Mouse (Mus musculus) small intestine, adult 2 months (tissue): Measurements from ENCODE around the gene Bmp2k. TPM values are rescaled to one million over a fixed set of nuclear protein-coding genes. Genes with fewer than 3 reads are reported as not detected.

ENCODE experiments used
- H3K27ac ChIP-seq: fragments of 200-500 bp; 2 replicates; pipeline ENCODE4 v1.5.1; 2012; ENCODE audit warnings: low read depth, low read length, control low read depth, inconsistent platforms; ENCODE audit not compliant: insufficient read depth
- H3K27me3 ChIP-seq: fragments of 200-500 bp; 2 replicates; pipeline ENCODE4 v1.6.1; 2012; ENCODE audit warnings: mild to moderate bottlenecking, moderate library complexity, low read length, inconsistent platforms; ENCODE audit not compliant: control insufficient read depth, insufficient read depth
- H3K36me3 ChIP-seq: fragments of 200-500 bp; 2 replicates; pipeline ENCODE4 v1.6.1; 2012; ENCODE audit warnings: mild to moderate bottlenecking, low read length, control low read depth, inconsistent platforms; ENCODE audit not compliant: control insufficient read depth, insufficient read depth
- H3K4me1 ChIP-seq: fragments of 200-500 bp; 2 replicates; pipeline ENCODE4 v1.6.1; 2012; ENCODE audit warnings: low read length, inconsistent platforms, mixed read lengths; ENCODE audit not compliant: control insufficient read depth, insufficient read depth, insufficient read length
- H3K4me3 ChIP-seq: fragments of 200-500 bp; 2 replicates; pipeline ENCODE4 v1.5.1; 2012; ENCODE audit warnings: low read depth, mild to moderate bottlenecking, control low read depth, inconsistent platforms, low read length, moderate library complexity
- CTCF ChIP-seq: fragments of 200-500 bp; IDR thresholded peaks from 2 replicates; pipeline ENCODE4 v1.5.1; 2012; ENCODE audit warnings: low read depth, mild to moderate bottlenecking, control low read depth, inconsistent platforms, low read length, moderate library complexity, mixed read lengths; ENCODE audit not compliant: insufficient replicate concordance, insufficient read length; ENCODE audit errors: extremely low read depth
- POLR2A ChIP-seq: fragments of 200-500 bp; IDR thresholded peaks from 2 replicates; pipeline ENCODE4 v1.6.1; 2012; ENCODE audit warnings: low read depth, mild to moderate bottlenecking, control low read depth, inconsistent platforms, low read length, moderate library complexity
- WGBS: fragments of 180-500 bp; shearing (Covaris S2); methylation state at CpG from one replicate; pipeline ENCODE4 v1.1.7; 2018; 5-methylcytosine and 5-hydroxymethylcytosine counted together
- polyA plus RNA-seq: library from polyadenylated mRNA; depleted of rRNA; stranded (reverse); fragments of >200 nt; gene quantifications from 2 replicates; pipeline ENCODE4 v1.2.3, GENCODE M21; 2012

The Bmp2k gene
- polyA plus RNA-seq, 1 experiment = 13.0 TPM

- H3K4me3 ChIP-seq = peak overlapping the region; percentile 89
- WGBS = 1% methylated on average over 75 of the region's 75 CpGs
- H3K27ac ChIP-seq = peak overlapping the region; percentile 77
- H3K4me1 ChIP-seq = peaks cover 27% of the 10 kb centered on the region; the same call in 1 of the 2 replicates
- no peaks in the 10 kb centered on the region for H3K27me3 ChIP-seq
- TF ChIP-seq POLR2A (no peak), CTCF (no peak)
- H3K36me3 ChIP-seq = no peaks in the 10 kb centered on the region
Observed at GRCm38 (mm10) chr5:96997802-96998565, 495 bp downstream of the Bmp2k start.

- 2% methylated on average over 6 of the region's 6 CpGs for WGBS
- H3K27me3 ChIP-seq = no peaks in the 10 kb centered on the region
- no peaks in the 10 kb centered on the region for H3K36me3 ChIP-seq
- H3K4me3 ChIP-seq = peak overlapping the region; percentile 89
- TF ChIP-seq POLR2A (no peak), CTCF (no peak)
- H3K27ac ChIP-seq = peak overlapping the region; percentile 77
- H3K4me1 ChIP-seq = peaks cover 29% of the 10 kb centered on the region; the same call in 1 of the 2 replicates
Observed at GRCm38 (mm10) chr5:96998566-96998907, 1.0 kb downstream of the Bmp2k start.

- H3K4me1 ChIP-seq = peaks cover 34% of the 10 kb centered on the region; the same call in 1 of the 2 replicates
- no peaks in the 10 kb centered on the region for H3K36me3 ChIP-seq
- TF ChIP-seq CTCF = no peak
- no peak for TF ChIP-seq POLR2A
- no peaks in the 10 kb centered on the region for H3K27me3 ChIP-seq
- WGBS = 37% methylated on average over 7 of the region's 7 CpGs
- peak overlapping the region; percentile 17; the same call in 1 of the 2 replicates for H3K27ac ChIP-seq
- H3K4me3 ChIP-seq = peak overlapping the region; percentile 26; the same call in 1 of the 2 replicates
Observed at GRCm38 (mm10) chr5:96999601-97000000, 2.1 kb downstream of the Bmp2k start.

GRCm38 (mm10) chr5:97000524-97000923, 3.0 kb downstream of the Bmp2k start:
- no peak overlapping the region for H3K27ac ChIP-seq
- no peak for TF ChIP-seq CTCF
- no peaks in the 10 kb centered on the region for H3K36me3 ChIP-seq
- no peak overlapping the region for H3K4me3 ChIP-seq
- H3K4me1 ChIP-seq = peaks cover 36% of the 10 kb centered on the region
- WGBS = 44% methylated on average over 5 of the region's 5 CpGs
- H3K27me3 ChIP-seq = no peaks in the 10 kb centered on the region

GRCm38 (mm10) chr5:97001153-97001552, 3.7 kb downstream of the Bmp2k start:
- 62% methylated on average over 10 of the region's 10 CpGs for WGBS
- Histone ChIP-seq H3K27me3 (no peaks in the 10 kb centered on the region), H3K4me1 (peaks cover 39% of the 10 kb centered on the region), H3K36me3 (no peaks in the 10 kb centered on the region), H3K27ac (no peak overlapping the region), H3K4me3 (no peak overlapping the region)
- TF ChIP-seq POLR2A (no peak), CTCF (no peak)

GRCm38 (mm10) chr5:97001571-97001970, 4.1 kb downstream of the Bmp2k start:
- no peaks in the 10 kb centered on the region for H3K27me3 ChIP-seq
- H3K36me3 ChIP-seq = no peaks in the 10 kb centered on the region
- peaks cover 35% of the 10 kb centered on the region for H3K4me1 ChIP-seq
- H3K27ac ChIP-seq = no peak overlapping the region
- no peak overlapping the region for H3K4me3 ChIP-seq
- TF ChIP-seq CTCF (no peak), POLR2A (no peak)
- 81% methylated on average over 5 of the region's 5 CpGs for WGBS

GRCm38 (mm10) chr5:97002336-97002735, 4.8 kb downstream of the Bmp2k start:
- no peak overlapping the region for H3K27ac ChIP-seq
- TF ChIP-seq POLR2A = no peak
- no peak for TF ChIP-seq CTCF
- H3K27me3 ChIP-seq = no peaks in the 10 kb centered on the region
- no peak overlapping the region for H3K4me3 ChIP-seq
- H3K36me3 ChIP-seq = no peaks in the 10 kb centered on the region
- WGBS = 74% methylated on average over 5 of the region's 5 CpGs
- peaks cover 35% of the 10 kb centered on the region for H3K4me1 ChIP-seq
